Mouse (Mus musculus): Measurements from ENCODE around the gene Nudt8. TPM values are rescaled to one million over a fixed set of nuclear protein-coding genes. Genes with fewer than 3 reads are reported as not detected.
A peak's percentile ranks its signal among the peaks of the same experiment; 100 is the strongest.

The Nudt8 gene
- total RNA-seq, 2 experiments from 2014 or later, result 9.7 to 10.5 TPM

DNA sequence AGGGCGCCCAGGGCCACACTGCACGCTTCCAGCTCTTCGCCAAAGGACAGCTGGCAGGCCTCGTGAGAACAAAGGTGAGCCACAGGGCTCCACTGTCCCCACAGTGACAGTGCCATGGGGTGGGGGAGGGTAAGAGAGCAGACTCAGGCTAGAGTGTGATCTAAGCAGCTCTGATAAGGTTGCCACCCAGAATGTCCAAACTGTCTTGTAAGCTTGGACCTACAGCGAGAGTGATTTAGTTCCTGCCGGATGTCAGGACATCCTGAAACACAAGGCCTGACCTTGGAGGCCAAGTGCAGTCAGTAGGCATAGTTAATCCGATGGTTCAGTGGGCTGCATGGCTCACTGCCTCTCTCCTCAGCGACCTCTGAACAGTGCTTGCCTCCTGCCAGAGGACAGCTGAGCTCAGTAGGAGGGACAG lies 15.1 kb upstream of the Nudt8 start:
- no peak for ATAC-seq (replicated peaks; ENCODE audit: poor library complexity, severe bottlenecking)

DNA sequence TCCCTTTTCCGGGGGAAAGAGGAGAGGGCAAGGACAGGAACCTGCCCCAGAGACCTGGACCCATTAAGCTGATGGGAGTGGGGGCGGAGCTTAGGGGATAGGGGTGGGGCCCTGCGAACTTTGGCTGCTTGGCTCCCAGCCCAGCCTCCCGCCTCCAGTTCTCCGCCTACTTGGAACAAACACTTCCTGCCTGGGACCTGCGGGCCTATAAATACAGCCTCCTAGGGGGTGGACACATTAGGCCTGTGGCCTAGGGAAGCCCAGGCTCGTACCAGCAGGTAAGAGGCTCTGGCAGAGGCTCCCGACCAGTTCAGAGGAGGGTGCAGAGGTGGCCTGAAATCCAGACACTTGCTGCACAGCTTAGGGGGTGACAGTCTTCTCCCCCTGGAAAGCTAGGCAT lies 14.0 kb upstream of the Nudt8 start, which contains the start of gene Acy3:
Acy3 (plus strand) TSS at position 237 of the 400 bp plus-strand sequence.
- ATAC-seq (replicated peaks; ENCODE audit: poor library complexity, severe bottlenecking), result peak; percentile 42

DNA sequence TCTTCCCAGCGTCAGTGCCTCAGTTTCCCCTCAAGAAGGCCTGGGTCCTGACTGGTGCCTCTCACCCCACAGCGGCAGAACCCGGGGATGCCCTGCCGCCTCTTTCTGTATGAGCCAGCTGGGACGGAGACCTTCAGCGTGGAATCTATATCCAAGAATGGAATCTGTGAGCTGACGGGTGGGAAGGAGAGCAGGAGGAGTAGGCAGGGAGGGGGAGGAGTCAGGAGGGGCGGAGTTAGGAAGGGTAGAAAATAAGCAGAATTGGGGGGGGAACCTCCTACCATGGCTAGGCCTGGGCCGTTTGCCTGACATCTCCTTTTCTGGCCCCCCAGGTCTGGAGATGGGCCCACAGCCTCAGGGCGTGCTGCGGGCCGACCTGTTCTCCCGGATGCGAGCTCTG lies 12.3 kb upstream of the Nudt8 start:
- ATAC-seq (replicated peaks; ENCODE audit: poor library complexity, severe bottlenecking), result no peak

DNA sequence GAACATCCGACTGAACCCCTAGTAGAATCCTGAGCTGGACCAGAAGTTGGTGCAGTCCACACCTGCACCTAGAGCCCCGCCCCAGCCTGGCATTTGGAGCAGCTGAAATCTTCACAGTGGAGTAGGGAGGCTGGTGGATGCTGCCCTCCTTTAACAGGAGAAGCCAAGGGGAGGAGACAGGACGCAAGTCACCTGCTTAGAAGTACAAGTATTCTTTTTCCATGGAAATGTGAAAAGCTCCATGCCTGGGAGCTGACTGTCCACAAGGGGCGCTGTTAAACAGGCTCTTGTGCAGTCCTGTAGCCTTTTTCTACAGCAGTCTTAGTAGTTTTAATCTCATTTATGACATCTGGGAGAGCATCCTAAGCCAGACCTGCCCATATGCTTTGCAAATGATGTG lies 11.6 kb upstream of the Nudt8 start:
- no peak for ATAC-seq (replicated peaks; ENCODE audit: poor library complexity, severe bottlenecking)

DNA sequence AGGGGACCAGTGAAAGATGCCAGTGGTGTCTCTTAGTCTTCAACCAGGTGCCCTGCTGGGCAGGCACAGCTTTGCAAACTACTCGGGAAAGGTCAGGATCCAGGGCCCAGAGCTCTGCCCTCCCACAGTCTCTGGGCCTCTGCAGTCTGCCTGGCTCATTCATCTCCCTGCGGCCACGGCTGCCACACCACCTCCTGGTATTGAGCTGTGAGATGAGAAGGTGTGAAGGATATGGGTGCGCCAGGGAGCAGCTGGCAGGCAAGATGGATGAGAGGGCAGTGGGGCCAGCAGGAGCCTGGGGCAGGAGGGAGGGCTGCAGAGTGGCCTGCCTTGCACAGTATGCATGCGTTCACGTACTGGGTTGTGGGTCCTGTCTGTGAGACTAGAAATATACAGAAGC lies 9.6 kb upstream of the Nudt8 start:
- no peak for ATAC-seq (replicated peaks; ENCODE audit: poor library complexity, severe bottlenecking)

DNA sequence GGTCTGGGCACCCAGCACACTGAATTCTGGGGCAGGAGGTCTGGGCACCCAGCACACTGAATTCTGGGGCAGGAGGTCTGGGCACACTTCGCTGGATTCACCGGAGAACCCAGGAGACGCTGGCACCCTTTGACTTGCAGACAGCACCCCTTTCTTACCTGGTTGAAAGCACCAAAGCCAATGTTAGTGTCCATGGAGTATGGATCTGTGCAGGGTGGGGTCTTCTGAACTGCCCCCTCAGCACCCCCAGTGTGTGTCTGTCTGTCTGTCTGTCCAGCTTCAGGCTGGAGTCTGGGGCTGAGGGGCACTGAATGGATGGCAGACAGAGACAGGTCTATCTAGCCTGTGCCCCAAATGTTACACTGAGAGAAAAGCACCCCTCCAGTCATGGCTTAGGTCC lies 8.8 kb upstream of the Nudt8 start:
- no peak for ATAC-seq (replicated peaks; ENCODE audit: poor library complexity, severe bottlenecking)

DNA sequence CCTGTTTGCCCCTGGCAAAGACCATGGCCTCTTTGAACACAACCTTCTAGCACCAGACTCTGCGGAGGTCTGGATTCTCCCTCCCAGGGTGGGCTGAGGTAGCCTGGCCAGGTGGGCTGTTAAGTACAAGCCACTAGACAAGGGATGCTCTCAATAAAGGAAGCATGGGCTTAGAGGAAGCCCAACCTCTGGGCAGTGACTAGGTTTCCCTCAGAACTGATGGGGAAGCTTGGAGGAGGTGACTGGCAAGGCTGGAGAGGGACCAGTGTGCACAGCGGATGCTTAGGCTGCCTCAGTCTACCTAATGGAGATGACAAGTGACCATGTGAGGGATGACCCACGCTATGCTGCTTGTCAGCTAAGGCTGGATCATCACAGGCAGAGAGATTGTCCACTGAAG lies 8.4 kb upstream of the Nudt8 start:
- no peak for ATAC-seq (replicated peaks; ENCODE audit: poor library complexity, severe bottlenecking)

DNA sequence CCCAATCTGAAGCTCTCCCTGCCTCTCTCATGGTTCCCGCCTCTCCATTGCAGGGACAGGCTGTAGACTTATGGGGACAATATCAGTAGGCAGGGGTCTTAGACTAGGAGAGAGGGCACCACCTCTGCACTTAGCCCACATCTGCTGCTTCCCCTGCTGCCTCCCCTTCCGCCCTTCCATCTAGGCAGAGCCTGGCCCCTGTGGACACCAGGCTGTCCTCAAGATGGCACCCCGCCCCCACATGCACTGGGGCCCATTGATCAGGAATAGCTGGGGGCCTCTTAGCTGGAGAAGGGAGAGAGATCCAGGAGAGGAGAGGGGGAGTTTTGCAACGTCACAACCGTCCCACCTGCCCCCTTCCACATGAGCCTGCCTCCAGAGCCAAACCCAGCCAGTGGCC lies 8.0 kb upstream of the Nudt8 start, which contains the start of gene Tbx10:
Tbx10 (plus strand) TSS at position 337 of the 400 bp plus-strand sequence.
- ATAC-seq (replicated peaks; ENCODE audit: poor library complexity, severe bottlenecking), result no peak

DNA sequence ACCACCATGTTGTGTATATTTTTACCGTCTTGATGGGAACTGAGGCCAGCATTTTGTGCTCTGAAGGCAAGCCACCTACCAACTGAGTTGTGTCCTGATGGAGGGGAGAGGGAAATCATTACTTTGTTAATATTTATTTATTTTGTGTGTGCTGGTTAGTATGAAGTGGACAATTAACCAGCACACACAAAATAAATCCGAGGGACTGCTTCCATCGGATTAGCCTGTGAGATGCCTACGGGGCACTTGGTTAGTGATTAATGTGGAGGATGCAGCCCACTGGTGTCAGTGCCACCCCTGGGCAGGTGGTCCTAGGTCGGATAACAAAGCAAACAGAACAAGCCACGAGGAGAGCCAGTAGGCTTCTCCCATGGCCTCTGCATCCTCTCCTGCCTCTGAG lies 5.4 kb upstream of the Nudt8 start:
- ATAC-seq (replicated peaks; ENCODE audit: poor library complexity, severe bottlenecking), result no peak

DNA sequence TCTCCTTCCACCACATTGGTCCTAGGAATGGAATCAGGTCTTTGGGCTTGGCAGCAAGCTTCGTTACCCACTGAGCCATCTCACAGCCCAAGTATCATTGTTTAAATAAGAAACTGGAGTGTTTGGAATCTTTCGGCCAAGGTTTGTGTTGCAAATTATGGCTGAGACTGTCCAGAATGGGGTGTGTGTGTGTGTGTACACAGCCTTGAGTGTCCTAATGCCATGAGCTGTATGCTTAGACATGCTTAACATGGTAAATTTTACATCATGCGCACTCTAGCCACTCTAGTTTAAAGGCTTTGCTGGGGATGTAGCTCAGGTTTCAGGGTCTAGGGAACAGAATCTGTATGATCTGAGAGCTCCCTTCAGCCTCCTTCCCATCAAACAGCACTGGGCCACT lies 4.9 kb upstream of the Nudt8 start:
- ATAC-seq (replicated peaks; ENCODE audit: poor library complexity, severe bottlenecking), result no peak

DNA sequence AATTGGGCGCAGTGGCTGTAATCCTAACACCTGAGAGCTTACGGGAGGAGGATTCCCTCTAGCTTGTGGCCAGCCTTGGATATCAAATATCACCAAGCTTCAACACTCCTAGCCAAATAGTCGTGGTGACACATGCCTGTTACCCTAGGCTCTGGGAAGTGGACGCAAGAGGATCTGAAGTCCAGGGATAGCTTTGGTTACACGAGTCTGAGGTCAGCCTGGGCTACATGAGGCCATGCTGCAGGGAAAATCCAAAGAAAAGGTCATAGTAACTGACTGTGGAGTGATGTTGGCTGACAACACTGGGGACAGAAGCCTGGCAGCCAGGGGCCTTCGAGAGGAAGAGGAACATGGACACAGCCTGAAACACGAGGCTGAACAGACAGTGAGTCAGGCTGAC lies 4.3 kb upstream of the Nudt8 start:
- no peak for ATAC-seq (replicated peaks; ENCODE audit: poor library complexity, severe bottlenecking)

DNA sequence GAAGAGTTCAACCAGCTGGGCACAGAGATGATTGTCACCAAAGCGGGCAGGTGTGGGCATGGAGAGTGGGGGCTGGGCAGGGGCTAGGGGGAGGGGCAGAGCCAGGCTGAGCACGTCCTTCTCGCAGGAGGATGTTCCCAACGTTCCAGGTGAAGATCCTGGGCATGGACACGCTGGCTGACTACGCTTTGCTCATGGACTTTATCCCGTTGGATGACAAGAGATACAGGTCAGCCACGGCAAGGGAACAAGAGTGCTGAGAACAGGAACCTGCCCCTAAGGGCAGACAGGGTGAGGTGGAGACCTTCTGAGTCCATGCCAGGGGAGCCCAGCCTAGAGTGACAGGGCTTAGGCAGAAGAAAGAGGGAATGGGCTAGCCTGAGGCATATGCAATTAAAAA lies 3.6 kb upstream of the Nudt8 start:
- no peak for ATAC-seq (replicated peaks; ENCODE audit: poor library complexity, severe bottlenecking)

DNA sequence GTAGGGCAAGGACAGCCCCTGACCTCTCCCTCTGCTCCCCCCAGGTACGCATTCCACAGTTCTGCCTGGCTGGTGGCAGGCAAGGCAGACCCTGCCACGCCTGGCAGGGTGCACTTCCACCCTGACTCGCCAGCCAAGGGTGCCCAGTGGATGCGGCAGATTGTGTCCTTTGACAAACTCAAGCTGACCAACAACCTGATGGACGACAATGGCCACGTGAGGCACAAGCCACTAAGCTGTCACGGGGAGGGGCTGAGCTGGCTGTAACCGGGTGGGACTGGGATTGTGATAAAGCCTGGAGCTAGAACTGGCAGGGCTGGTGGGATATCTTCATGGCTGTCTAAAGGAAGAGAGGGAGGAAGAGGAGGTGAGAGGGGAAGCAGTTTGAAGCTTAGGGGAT lies 3.1 kb upstream of the Nudt8 start:
- no peak for ATAC-seq (replicated peaks; ENCODE audit: poor library complexity, severe bottlenecking)

DNA sequence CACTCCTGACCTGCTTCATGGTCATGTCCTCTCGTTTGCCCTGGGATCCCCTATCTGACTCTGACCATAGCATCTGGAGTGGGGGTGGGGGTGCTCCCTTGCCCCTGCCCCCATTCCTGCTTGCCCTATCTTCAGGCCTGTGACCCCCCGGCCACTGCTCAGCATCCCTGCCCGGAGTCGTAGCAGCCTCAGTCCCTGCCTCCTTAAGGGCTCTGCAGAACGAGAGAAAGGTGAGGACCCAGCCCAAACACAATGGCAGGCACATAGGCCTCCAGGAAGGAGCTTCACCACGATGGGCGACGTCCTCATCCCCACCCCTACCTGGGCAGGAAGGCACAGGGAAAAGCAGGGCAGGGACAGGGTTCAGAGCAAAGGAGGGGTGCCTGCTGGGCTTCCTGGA lies 2.0 kb upstream of the Nudt8 start:
- no peak for ATAC-seq (replicated peaks; ENCODE audit: poor library complexity, severe bottlenecking)

DNA sequence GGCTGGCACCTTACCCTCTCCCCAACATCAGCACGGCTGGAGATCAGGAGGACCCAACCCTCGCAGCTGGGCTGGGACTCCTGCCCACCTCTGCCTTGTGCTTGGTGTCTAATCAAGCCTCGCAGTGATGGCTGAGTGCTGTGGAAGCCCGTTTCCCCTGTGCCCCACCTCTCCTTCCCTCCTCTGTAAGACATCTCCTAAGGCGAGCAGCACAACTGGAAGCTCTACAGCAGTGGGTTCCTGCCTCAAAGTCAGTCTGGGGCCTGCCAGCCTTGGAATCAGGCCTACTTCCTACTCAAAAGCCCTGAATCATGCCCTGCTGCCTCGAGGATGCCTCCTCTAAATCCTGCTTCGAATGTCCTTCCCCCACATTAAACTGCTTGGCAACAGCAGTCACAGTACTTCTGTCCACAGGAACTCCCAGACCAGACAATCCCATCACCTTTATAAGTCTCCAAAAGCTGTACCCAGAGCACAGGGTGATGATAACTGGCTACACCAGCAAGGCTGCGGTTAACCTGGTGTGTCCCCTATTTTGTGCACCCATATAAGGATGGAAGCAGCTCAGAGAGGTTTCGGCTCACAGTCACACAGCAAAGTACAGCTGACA lies 1.2 kb upstream of the Nudt8 start:
- ATAC-seq (replicated peaks; ENCODE audit: poor library complexity, severe bottlenecking), result no peak

DNA sequence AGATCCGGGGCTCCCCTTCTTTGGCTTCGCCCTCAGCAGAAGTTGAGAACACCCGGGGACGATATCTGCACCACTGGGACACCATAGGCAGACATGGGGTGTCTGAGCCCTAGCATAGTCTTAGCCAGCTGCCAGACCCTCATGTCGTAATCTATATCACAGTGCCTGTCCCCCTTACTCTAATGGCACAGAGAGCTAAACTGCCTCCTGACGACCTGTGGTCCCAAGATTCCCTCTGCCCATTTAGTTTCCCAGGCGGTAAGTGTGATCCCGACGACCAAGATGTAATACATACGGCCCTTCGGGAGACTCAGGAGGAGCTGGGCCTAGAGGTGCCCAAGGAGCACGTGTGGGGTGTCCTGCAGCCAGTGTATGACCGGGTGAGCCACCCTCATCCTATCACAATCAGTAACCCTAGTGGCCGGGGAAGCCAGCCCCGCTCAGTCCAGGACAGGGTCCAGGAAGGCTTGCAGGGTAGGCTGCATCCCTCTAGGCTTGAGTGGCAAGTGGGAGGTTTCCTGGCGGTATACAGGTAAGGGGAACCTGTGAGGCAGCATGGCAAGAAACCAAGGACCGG lies 657 bp downstream of the Nudt8 start:
- ATAC-seq (replicated peaks; ENCODE audit: poor library complexity, severe bottlenecking), result no peak

DNA sequence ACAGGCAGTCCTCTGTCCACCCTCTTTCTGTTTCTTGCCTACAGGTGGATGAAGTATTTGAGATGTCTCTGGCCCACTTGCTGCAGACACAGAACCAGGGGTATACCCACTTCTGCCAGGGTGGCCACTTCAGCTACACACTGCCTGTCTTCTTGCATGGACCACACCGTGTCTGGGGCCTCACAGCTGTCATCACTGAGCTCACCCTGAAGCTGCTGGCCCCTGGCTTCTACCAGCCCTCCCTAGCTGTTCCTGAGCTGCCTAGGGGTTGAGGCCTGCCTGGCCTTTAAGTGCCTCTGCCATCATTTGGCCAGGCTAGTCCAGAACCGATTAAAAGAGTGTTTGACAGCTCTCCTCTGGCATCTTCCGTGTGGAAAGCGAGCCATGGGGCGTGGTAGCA lies 1.4 kb downstream of the Nudt8 start:
- no peak for ATAC-seq (replicated peaks; ENCODE audit: poor library complexity, severe bottlenecking)

DNA sequence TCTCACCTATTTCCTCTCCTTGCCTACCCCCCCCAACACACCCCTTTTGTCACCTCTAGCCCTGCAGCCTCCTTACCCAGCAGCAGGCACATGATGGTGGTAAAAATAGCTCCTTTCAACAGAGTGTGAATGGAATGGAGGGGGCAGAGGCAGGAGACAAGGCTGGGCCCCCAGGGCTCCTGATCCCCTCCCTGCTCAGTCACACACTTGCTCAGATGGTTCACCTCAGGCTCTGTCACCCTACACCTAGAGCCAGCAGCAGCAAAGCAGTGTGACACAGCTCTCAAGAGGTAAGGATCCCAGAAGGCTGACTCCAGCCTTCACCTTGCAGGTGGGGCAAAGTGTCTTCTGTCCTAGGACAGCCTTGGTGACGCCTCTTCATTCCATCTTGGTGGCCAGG lies 2.7 kb downstream of the Nudt8 start, which contains the start of gene Doc2g:
Doc2g (plus strand) TSS at position 202 of the 400 bp plus-strand sequence.
- ATAC-seq (replicated peaks; ENCODE audit: poor library complexity, severe bottlenecking), result no peak

DNA sequence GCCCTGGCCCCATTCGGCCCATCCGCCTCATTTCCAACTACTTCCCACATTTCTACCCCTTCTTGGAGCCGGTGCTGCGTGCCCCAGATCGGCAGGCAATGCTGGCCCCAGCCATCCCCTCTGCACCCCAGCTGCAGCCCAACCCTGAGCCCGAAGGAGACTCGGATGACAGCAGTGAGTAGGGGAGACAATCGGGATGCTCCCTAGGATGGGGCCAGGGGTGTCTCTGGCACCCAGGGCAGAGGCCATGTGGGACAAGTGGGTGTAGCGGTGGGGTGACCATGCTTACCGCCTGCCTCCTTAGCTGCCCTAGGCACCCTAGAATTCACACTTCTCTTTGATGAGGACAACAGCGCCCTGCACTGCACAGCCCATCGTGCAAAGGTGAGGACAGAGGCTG lies 3.3 kb downstream of the Nudt8 start:
- ATAC-seq (replicated peaks; ENCODE audit: poor library complexity, severe bottlenecking), result no peak

DNA sequence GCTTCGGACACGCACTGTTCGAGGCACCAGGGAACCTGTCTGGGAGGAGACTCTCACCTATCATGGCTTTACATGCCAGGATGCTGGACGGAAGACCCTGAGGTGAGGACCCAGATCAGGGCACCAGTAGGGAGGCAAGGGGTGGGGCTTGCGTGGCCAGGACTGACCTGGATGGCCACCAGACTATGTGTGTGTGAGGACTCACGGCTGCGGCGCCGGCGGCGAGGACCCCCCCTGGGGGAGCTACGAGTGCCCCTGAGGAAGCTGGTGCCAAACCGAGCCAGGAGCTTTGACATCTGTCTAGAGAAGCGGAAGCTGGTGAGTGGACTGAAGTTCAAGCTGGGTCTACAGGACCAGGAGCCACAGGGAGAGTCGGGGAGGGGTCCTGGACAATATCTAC lies 4.0 kb downstream of the Nudt8 start:
- ATAC-seq (replicated peaks; ENCODE audit: poor library complexity, severe bottlenecking), result no peak

DNA sequence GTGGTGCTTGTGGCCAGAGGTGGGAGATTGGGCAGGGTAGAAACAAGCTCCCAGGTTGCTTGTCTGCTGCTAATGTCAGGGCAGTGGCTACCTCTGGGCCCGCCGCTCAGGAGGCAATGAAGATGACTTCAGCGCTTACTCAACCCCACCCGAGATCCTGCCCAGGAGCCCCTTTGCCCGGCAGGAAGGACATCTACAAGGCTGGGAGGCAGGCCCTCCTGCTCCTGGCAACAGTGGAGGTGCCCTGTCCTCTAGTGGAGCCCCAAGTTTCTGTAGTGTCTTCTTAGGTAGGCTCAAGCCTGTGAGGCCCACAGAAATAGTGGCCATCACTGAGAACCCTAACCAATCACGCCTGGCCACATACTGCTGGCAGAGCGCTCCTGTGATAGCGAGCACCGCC lies 4.7 kb downstream of the Nudt8 start:
- no peak for ATAC-seq (replicated peaks; ENCODE audit: poor library complexity, severe bottlenecking)

DNA sequence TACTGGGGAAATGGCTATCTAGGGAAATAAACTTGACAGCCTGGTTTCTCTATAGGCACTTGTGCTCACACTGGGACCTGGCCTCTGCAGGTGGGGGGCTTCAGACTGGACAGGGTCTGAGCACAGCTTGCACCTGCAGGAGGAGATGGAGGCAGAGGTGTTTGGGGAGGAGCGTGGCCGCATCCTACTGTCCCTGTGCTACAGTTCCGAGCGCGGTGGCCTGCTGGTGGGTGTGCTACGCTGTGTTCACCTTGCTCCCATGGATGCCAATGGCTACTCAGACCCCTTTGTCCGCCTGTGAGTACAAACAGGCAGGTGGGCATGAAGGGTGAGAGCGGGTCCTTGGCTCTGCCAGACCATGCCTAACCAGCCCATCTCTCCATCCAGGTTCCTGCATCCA lies 5.6 kb downstream of the Nudt8 start:
- no peak for ATAC-seq (replicated peaks; ENCODE audit: poor library complexity, severe bottlenecking)
